Mouse (Mus musculus) CH12.LX (cell line): ENCODE results near the gene Nol6. TPM values are rescaled to one million over a fixed set of nuclear protein-coding genes. Genes with fewer than 3 reads are reported as not detected.

ENCODE experiments used
- DNase-seq: peaks from one replicate; pipeline ENCODE4 v3.0.0-alpha.2; 2013; ENCODE audit errors: extremely low read depth
- H3K27ac ChIP-seq: 2 replicates; pipeline ENCODE4 v1.5.1; 2012; ENCODE audit warnings: low read depth, mild to moderate bottlenecking, control low read depth, moderate library complexity; ENCODE audit not compliant: insufficient read depth
- H3K27me3 ChIP-seq: replicated peaks from 2 replicates; pipeline ENCODE3; 2012; ENCODE audit warnings: inconsistent platforms
- H3K36me3 ChIP-seq, 2 experiments: replicated peaks in 1 of 2; 2 replicates each; pipeline versions ENCODE3 to v1.6.1; 2012; ENCODE audit warnings: inconsistent platforms in 1 of 2, low read length in 1 of 2, mild to moderate bottlenecking in 1 of 2, mixed read lengths in 1 of 2, moderate library complexity in 1 of 2; ENCODE audit not compliant: control insufficient read depth in 1 of 2, insufficient read depth in 1 of 2
- H3K4me1 ChIP-seq, 2 experiments: 2 replicates each; pipeline ENCODE4 v1.6.1; 2012; ENCODE audit warnings: inconsistent platforms in 1 of 2, moderate library complexity in 1 of 2; ENCODE audit not compliant: insufficient read depth in 2 of 2, control insufficient read depth in 1 of 2
- H3K4me2 ChIP-seq: 2 replicates; pipeline ENCODE4 v1.6.1; 2012; ENCODE audit warnings: low read depth, mild to moderate bottlenecking, control low read depth; ENCODE audit not compliant: poor library complexity, insufficient read depth, severe bottlenecking
- H3K4me3 ChIP-seq, 3 experiments: fragments of 150-350 bp in 1 of 3; sonication (generic) in 1 of 3; replicated peaks in 1 of 3; 2 replicates each; pipeline versions ENCODE3 to v1.5.1; 2011 to 2012; ENCODE audit warnings: low read depth in 2 of 3, low read length in 2 of 3, mild to moderate bottlenecking in 2 of 3, moderate library complexity in 2 of 3, control low read depth in 1 of 3, improper control_type of control experiment in 1 of 3, inconsistent platforms in 1 of 3, mixed read lengths in 1 of 3; ENCODE audit not compliant: poor library complexity in 1 of 3
- H3K79me2 ChIP-seq: replicated peaks from 2 replicates; pipeline ENCODE4 v1.6.1; 2012; ENCODE audit warnings: mild to moderate bottlenecking, moderate library complexity; ENCODE audit not compliant: control insufficient read depth, poor library complexity, insufficient read depth, severe bottlenecking; ENCODE audit errors: extremely low read depth
- H3K9ac ChIP-seq: 2 replicates; pipeline ENCODE4 v1.6.1; 2012; ENCODE audit warnings: low read depth, mild to moderate bottlenecking, control low read depth, moderate library complexity; ENCODE audit not compliant: insufficient read depth
- H3K9me3 ChIP-seq: replicated peaks from 2 replicates; pipeline ENCODE3; 2012; ENCODE audit warnings: low read length, inconsistent platforms, mixed read lengths
- BHLHE40 ChIP-seq: IDR thresholded peaks from 2 replicates; pipeline ENCODE4 v1.6.1; 2011; ENCODE audit warnings: mild to moderate bottlenecking, low read depth, low read length, improper control_type of control experiment
- CHD1 ChIP-seq: IDR thresholded peaks from 2 replicates; pipeline ENCODE4 v1.6.1; 2012; ENCODE audit warnings: low read depth, low read length, improper control_type of control experiment, inconsistent platforms
- CHD2 ChIP-seq: IDR thresholded peaks from 2 replicates; pipeline ENCODE4 v1.6.1; 2011; ENCODE audit warnings: low read length, improper control_type of control experiment
- CTCF ChIP-seq, 2 experiments: IDR thresholded peaks in 1 of 2; conservative IDR thresholded peaks in 1 of 2; 2 replicates each; pipeline ENCODE4 v1.5.1; 2011 to 2012; ENCODE audit warnings: low read depth in 2 of 2, low read length in 2 of 2, improper control_type of control experiment in 1 of 2, inconsistent platforms in 1 of 2, mild to moderate bottlenecking in 1 of 2, moderate library complexity in 1 of 2
- E2F4 ChIP-seq: IDR thresholded peaks from 2 replicates; pipeline ENCODE4 v1.6.1; 2011; ENCODE audit warnings: low read depth, low read length, improper control_type of control experiment; ENCODE audit not compliant: insufficient replicate concordance
- ELF1 ChIP-seq: IDR thresholded peaks from 2 replicates; pipeline ENCODE4 v1.6.1; 2014; ENCODE audit warnings: low read depth, mild to moderate bottlenecking, inconsistent platforms, low read length, improper control_type of control experiment
- ETS1 ChIP-seq: conservative IDR thresholded peaks from 2 replicates; pipeline ENCODE4 v1.6.1; 2012; ENCODE audit warnings: low read depth, mild to moderate bottlenecking, inconsistent platforms, low read length, improper control_type of control experiment, moderate library complexity
- GABPA ChIP-seq: IDR thresholded peaks from 2 replicates; pipeline ENCODE4 v1.6.1; 2012; ENCODE audit warnings: low read depth, low read length, improper control_type of control experiment, inconsistent platforms; ENCODE audit not compliant: insufficient replicate concordance
- HCFC1 ChIP-seq: IDR thresholded peaks from 2 replicates; pipeline ENCODE4 v1.6.1; 2012; ENCODE audit warnings: low read depth, mild to moderate bottlenecking, inconsistent platforms, low read length, improper control_type of control experiment
- IRF4 ChIP-seq: IDR thresholded peaks from 2 replicates; pipeline ENCODE4 v1.6.1; 2014; ENCODE audit warnings: low read depth, mild to moderate bottlenecking, inconsistent platforms, low read length, improper control_type of control experiment
- KAT2A ChIP-seq: IDR thresholded peaks from 2 replicates; pipeline ENCODE4 v1.6.1; 2012; ENCODE audit warnings: low read length, improper control_type of control experiment, inconsistent platforms; ENCODE audit not compliant: insufficient replicate concordance
- MAFK ChIP-seq: IDR thresholded peaks from 2 replicates; pipeline ENCODE4 v1.6.1; 2011; ENCODE audit warnings: low read length, improper control_type of control experiment; ENCODE audit not compliant: insufficient replicate concordance
- MAZ ChIP-seq: IDR thresholded peaks from 2 replicates; pipeline ENCODE4 v1.6.1; 2012; ENCODE audit warnings: low read depth, mild to moderate bottlenecking, inconsistent platforms, low read length, improper control_type of control experiment, moderate library complexity
- MXI1 ChIP-seq: IDR thresholded peaks from 2 replicates; pipeline ENCODE4 v1.6.1; 2011; ENCODE audit warnings: mild to moderate bottlenecking, low read depth, low read length, improper control_type of control experiment
- NELFE ChIP-seq: IDR thresholded peaks from 2 replicates; pipeline ENCODE4 v1.6.1; 2011; ENCODE audit warnings: low read depth, low read length, improper control_type of control experiment
- NRF1 ChIP-seq: IDR thresholded peaks from 2 replicates; pipeline ENCODE4 v1.6.1; 2014; ENCODE audit warnings: low read depth, mild to moderate bottlenecking, inconsistent platforms, low read length, improper control_type of control experiment, moderate library complexity
- PAX5 ChIP-seq: IDR thresholded peaks from 2 replicates; pipeline ENCODE4 v1.6.1; 2012; ENCODE audit warnings: low read length, inconsistent platforms, mixed read lengths
- RCOR1 ChIP-seq: conservative IDR thresholded peaks from 2 replicates; pipeline ENCODE4 v1.6.1; 2012; ENCODE audit warnings: low read depth, mild to moderate bottlenecking, inconsistent platforms, low read length, improper control_type of control experiment
- SIN3A ChIP-seq: IDR thresholded peaks from 2 replicates; pipeline ENCODE4 v1.6.1; 2012; ENCODE audit warnings: low read length, improper control_type of control experiment, inconsistent platforms
- TCF12 ChIP-seq: IDR thresholded peaks from 2 replicates; pipeline ENCODE4 v1.6.1; 2014; ENCODE audit warnings: low read depth, mild to moderate bottlenecking, inconsistent platforms, low read length, improper control_type of control experiment
- UBTF ChIP-seq: IDR thresholded peaks from 2 replicates; pipeline ENCODE4 v1.6.1; 2012; ENCODE audit warnings: low read depth, mild to moderate bottlenecking, inconsistent platforms, low read length, improper control_type of control experiment, moderate library complexity
- USF1 ChIP-seq: IDR thresholded peaks from 2 replicates; pipeline ENCODE4 v1.6.1; 2014; ENCODE audit warnings: low read depth, mild to moderate bottlenecking, inconsistent platforms, low read length, improper control_type of control experiment
- USF2 ChIP-seq: conservative IDR thresholded peaks from 2 replicates; pipeline ENCODE4 v1.6.1; 2011; ENCODE audit warnings: low read depth, low read length, improper control_type of control experiment
- ZNF384 ChIP-seq: IDR thresholded peaks from 2 replicates; pipeline ENCODE4 v1.6.1; 2012; ENCODE audit warnings: low read depth, low read length, improper control_type of control experiment, inconsistent platforms
- dilution Hi-C: fragments of 300-500 bp; cut with MboI; formaldehyde crosslinking; loops from 2 replicates; pipeline ENCODE4 v1.14.3; 2020; ENCODE audit warnings: low sequenced_read_pairs; ENCODE audit not compliant: extremely low pct_unique_long_range_greater_than_20kb, extremely low pct_ligation_motif_present
- in situ Hi-C: fragments of 300-500 bp; cut with MboI; formaldehyde crosslinking; loops from 3 replicates; pipeline ENCODE4 v1.14.3; 2019; ENCODE audit warnings: low sequenced_read_pairs, low pct_ligation_motif_present, low pct_unique_long_range_greater_than_20kb, mixed read lengths
- polyA plus RNA-seq: library from polyadenylated mRNA; unstranded; fragments of >175 nt; gene quantifications from 2 replicates; pipeline ENCODE4 v1.2.1, GENCODE M21; 2012; ENCODE audit warnings: low read depth; ENCODE audit not compliant: insufficient read length
- total RNA-seq, 2 experiments: library from RNA; depleted of rRNA; stranded (reverse); fragments of 300-350 nt in 1 of 2; fragments of >200 nt in 1 of 2; gene quantifications; 2 replicates each; pipeline ENCODE4 v1.2.3; 2012 to 2014

Nol6 gene
- total and polyA plus RNA-seq, 3 experiments, result 22.0 to 81.5 (median 30.0) TPM

GRCm38 (mm10) chr4:41134935-41135710 lies 10.9 kb upstream of the Nol6 start:
- Histone ChIP-seq H3K36me3 (peaks cover 0 to 6% of the 10 kb centered on the region in 2 experiments), H3K4me3 (peak overlapping the region; percentile 83 to 93 (median 84)), H3K9me3 (no peaks in the 10 kb centered on the region), H3K9ac (peak overlapping the region; percentile 95), H3K4me2 (peak overlapping the region; percentile 86), H3K27me3 (no peaks in the 10 kb centered on the region), H3K27ac (peak overlapping the region; percentile 12; the same call in 1 of the 2 replicates), H3K4me1 (peaks cover 0 to 29% of the 10 kb centered on the region in 2 experiments; a peak in 2 of 4 replicates), H3K79me2 (peaks cover 25% of the 10 kb centered on the region)
- dilution Hi-C loops (no loop called here), in situ Hi-C loops (loop anchor here (5.0 kb wide), 1 partner anchor 32 kb away; no protein-coding TSS in a partner anchor)
- DNase-seq, result peak; percentile 72
- TF ChIP-seq BHLHE40 (peak; percentile 31; the same call in 1 of the 2 replicates), GABPA (no peak), TCF12 (0 out of 2 replicates have a peak, but pooled peaks have one; percentile 7), ELF1 (0 out of 2 replicates have a peak, but pooled peaks have one; percentile 32), MAFK (no peak), USF2 (no peak), NRF1 (peak; percentile 77), CHD2 (peak; percentile 34; the same call in 1 of the 2 replicates), MXI1 (peak; percentile 33; the same call in 1 of the 2 replicates), SIN3A (no peak; the same call in 1 of the 2 replicates), MAZ (peak; percentile 59)

GRCm38 (mm10) chr4:41133529-41134291 lies 9.5 kb upstream of the Nol6 start:
- dilution Hi-C loops (no loop called here), in situ Hi-C loops (loop anchor here (5.0 kb wide), 1 partner anchor 34 kb away; no protein-coding TSS in a partner anchor)
- peaks cover 21% of the 10 kb centered on the region for H3K79me2 ChIP-seq
- H3K27me3 ChIP-seq, result no peaks in the 10 kb centered on the region
- peaks cover 0 to 23% of the 10 kb centered on the region in 2 experiments; a peak in 2 of 4 replicates for H3K4me1 ChIP-seq
- H3K4me2 ChIP-seq, result no peak overlapping the region
- H3K9ac ChIP-seq, result no peak overlapping the region
- no peak for TF ChIP-seq IRF4
- no peak for TF ChIP-seq CHD1
- TF ChIP-seq PAX5, result no peak
- no peak for TF ChIP-seq MAZ
- no peak for TF ChIP-seq NELFE
- no peak for TF ChIP-seq ETS1
- no peak for TF ChIP-seq GABPA
- TF ChIP-seq CHD2, result no peak
- TF ChIP-seq KAT2A, result no peak
- no peak for TF ChIP-seq NRF1
- no peak for TF ChIP-seq E2F4
- TF ChIP-seq USF2, result no peak
- TF ChIP-seq HCFC1, result no peak
- no peak for TF ChIP-seq TCF12
- TF ChIP-seq UBTF, result no peak
- TF ChIP-seq RCOR1, result no peak
- no peak for TF ChIP-seq CTCF (conservative IDR thresholded peaks at IDR 0.05 in 1 of 2, IDR thresholded peaks at IDR 0.05 in 1 of 2; ENCODE audit: low read depth in 2 of 2, low read length in 2 of 2)
- TF ChIP-seq ZNF384, result no peak
- no peak for TF ChIP-seq USF1
- no peak for TF ChIP-seq SIN3A
- no peak for DNase-seq
- H3K4me3 ChIP-seq, result no peak overlapping the region
- peaks cover 0 to 3% of the 10 kb centered on the region in 2 experiments for H3K36me3 ChIP-seq
- no peaks in the 10 kb centered on the region for H3K9me3 ChIP-seq
- H3K27ac ChIP-seq, result no peak overlapping the region
